Mouse (Mus musculus): ENCODE measurements at regions not wholly inside any gene's neighbourhood (a gene's known extent, or its start where the extent isn't known, plus 50 kb on each side); places are given as distances from the start of the nearest gene placed in this dataset.

- no peaks in the 10 kb centered on the region for H3K36me3 ChIP-seq (replicated peaks; ENCODE audit: control insufficient read depth, insufficient read depth, low read depth)
- no peak for DNase-seq (ENCODE audit: low read depth in 3 of 3, low spot score in 3 of 3)
These were observed 200.7 kb upstream of the Eif4g2 start for GRCm38 (mm10) chr7:111283411-111283955.

GRCm38 (mm10) chr7:111282314-111282713, 199.5 kb upstream of the Eif4g2 start:
- ATAC-seq (ENCODE audit: insufficient read depth) = no peak
- H3K27ac ChIP-seq = no peak overlapping the region
- H3K9me3 ChIP-seq (ENCODE audit: control insufficient read depth, low read length) = no peaks in the 10 kb centered on the region
- TF ChIP-seq EP300 (IDR thresholded peaks at IDR 0.05; ENCODE audit: low read depth) = no peak
- TF ChIP-seq CTCF (IDR thresholded peaks at IDR 0.05; ENCODE audit: low read depth) = no peak
- no peak overlapping the region for H3K4me2 ChIP-seq (ENCODE audit: low read depth)
- H3K4me1 ChIP-seq (replicated peaks; ENCODE audit: control insufficient read depth in 2 of 2, insufficient read depth in 2 of 2, low read length in 1 of 2) = no peaks in the 10 kb centered on the region
- H3K4me3 ChIP-seq (ENCODE audit: insufficient read depth in 1 of 2, low read depth in 2 of 2, low read length in 2 of 2) = no peak overlapping the region
- no peak for DNase-seq (ENCODE audit: low read depth in 3 of 3, low spot score in 3 of 3)
- WGBS (ENCODE audit: insufficient replicate concordance) = 52% methylated on average over 8 of the region's 8 CpGs
- no peaks in the 10 kb centered on the region for H3K36me3 ChIP-seq (replicated peaks; ENCODE audit: control insufficient read depth, insufficient read depth, low read depth)
- no peaks in the 10 kb centered on the region for H3K27me3 ChIP-seq (ENCODE audit: control insufficient read depth, insufficient read depth, low read length)
- no peak overlapping the region for H3K9ac ChIP-seq (replicated peaks)

More at GRCm38 (mm10) chr7:111283411-111283955, 200.7 kb upstream of the Eif4g2 start:
- WGBS (ENCODE audit: insufficient replicate concordance) = 61% methylated on average over 13 of the region's 13 CpGs
- TF ChIP-seq CTCF (IDR thresholded peaks at IDR 0.05; ENCODE audit: low read depth) (no peak), EP300 (IDR thresholded peaks at IDR 0.05; ENCODE audit: low read depth) (no peak)
- Histone ChIP-seq H3K9me3 (ENCODE audit: control insufficient read depth, low read length) (no peaks in the 10 kb centered on the region), H3K27ac (no peak overlapping the region), H3K4me2 (ENCODE audit: low read depth) (no peak overlapping the region), H3K9ac (replicated peaks) (no peak overlapping the region), H3K4me3 (ENCODE audit: insufficient read depth in 1 of 2, low read depth in 2 of 2, low read length in 2 of 2) (no peak overlapping the region), H3K4me1 (replicated peaks; ENCODE audit: control insufficient read depth in 2 of 2, insufficient read depth in 2 of 2, low read length in 1 of 2) (no peaks in the 10 kb centered on the region), H3K27me3 (ENCODE audit: control insufficient read depth, insufficient read depth, low read length) (no peaks in the 10 kb centered on the region)
- ATAC-seq (ENCODE audit: insufficient read depth) = no peak

GRCm38 (mm10) chr7:111277703-111278102, 194.9 kb upstream of the Eif4g2 start:
- Histone ChIP-seq H3K4me3 (ENCODE audit: insufficient read depth in 1 of 2, low read depth in 2 of 2, low read length in 2 of 2) (no peak overlapping the region), H3K9ac (replicated peaks) (no peak overlapping the region), H3K9me3 (ENCODE audit: control insufficient read depth, low read length) (no peaks in the 10 kb centered on the region), H3K27ac (no peak overlapping the region), H3K36me3 (replicated peaks; ENCODE audit: control insufficient read depth, insufficient read depth, low read depth) (no peaks in the 10 kb centered on the region), H3K27me3 (ENCODE audit: control insufficient read depth, insufficient read depth, low read length) (no peaks in the 10 kb centered on the region), H3K4me2 (ENCODE audit: low read depth) (no peak overlapping the region), H3K4me1 (replicated peaks; ENCODE audit: control insufficient read depth in 2 of 2, insufficient read depth in 2 of 2, low read length in 1 of 2) (no peaks in the 10 kb centered on the region)
- WGBS (ENCODE audit: insufficient replicate concordance) = 47% methylated on average over 3 of the region's 3 CpGs
- ATAC-seq (ENCODE audit: insufficient read depth) (no peak), DNase-seq (ENCODE audit: low read depth in 3 of 3, low spot score in 3 of 3) (no peak)
- TF ChIP-seq EP300 (IDR thresholded peaks at IDR 0.05; ENCODE audit: low read depth) (no peak), CTCF (IDR thresholded peaks at IDR 0.05; ENCODE audit: low read depth) (no peak)

- Histone ChIP-seq H3K4me2 (ENCODE audit: low read depth) (no peak overlapping the region), H3K9ac (replicated peaks) (no peak overlapping the region), H3K27ac (no peak overlapping the region), H3K27me3 (ENCODE audit: control insufficient read depth, insufficient read depth, low read length) (no peaks in the 10 kb centered on the region), H3K36me3 (replicated peaks; ENCODE audit: control insufficient read depth, insufficient read depth, low read depth) (no peaks in the 10 kb centered on the region), H3K4me3 (ENCODE audit: insufficient read depth in 1 of 2, low read depth in 2 of 2, low read length in 2 of 2) (no peak overlapping the region), H3K4me1 (replicated peaks; ENCODE audit: control insufficient read depth in 2 of 2, insufficient read depth in 2 of 2, low read length in 1 of 2) (no peaks in the 10 kb centered on the region), H3K9me3 (ENCODE audit: control insufficient read depth, low read length) (no peaks in the 10 kb centered on the region)
- 70% methylated on average over 5 of the region's 5 CpGs for WGBS (ENCODE audit: insufficient replicate concordance)
- ATAC-seq (ENCODE audit: insufficient read depth) (no peak), DNase-seq (ENCODE audit: low read depth in 3 of 3, low spot score in 3 of 3) (no peak)
- no peak for TF ChIP-seq EP300 (IDR thresholded peaks at IDR 0.05; ENCODE audit: low read depth)
- no peak for TF ChIP-seq CTCF (IDR thresholded peaks at IDR 0.05; ENCODE audit: low read depth)
These were observed 191.0 kb upstream of the Eif4g2 start for GRCm38 (mm10) chr7:111273839-111274238.

- Histone ChIP-seq H3K9me3 (ENCODE audit: control insufficient read depth, low read length) (no peaks in the 10 kb centered on the region), H3K4me1 (replicated peaks; ENCODE audit: control insufficient read depth in 2 of 2, insufficient read depth in 2 of 2, low read length in 1 of 2) (no peaks in the 10 kb centered on the region), H3K27ac (no peak overlapping the region), H3K4me3 (ENCODE audit: insufficient read depth in 1 of 2, low read depth in 2 of 2, low read length in 2 of 2) (no peak overlapping the region), H3K9ac (replicated peaks) (no peak overlapping the region), H3K36me3 (replicated peaks; ENCODE audit: control insufficient read depth, insufficient read depth, low read depth) (no peaks in the 10 kb centered on the region), H3K27me3 (ENCODE audit: control insufficient read depth, insufficient read depth, low read length) (no peaks in the 10 kb centered on the region), H3K4me2 (ENCODE audit: low read depth) (no peak overlapping the region)
- TF ChIP-seq EP300 (IDR thresholded peaks at IDR 0.05; ENCODE audit: low read depth) (no peak), CTCF (IDR thresholded peaks at IDR 0.05; ENCODE audit: low read depth) (no peak)
- WGBS (ENCODE audit: insufficient replicate concordance) = 62% methylated on average over 4 of the region's 4 CpGs
- no peak for DNase-seq (ENCODE audit: low read depth in 3 of 3, low spot score in 3 of 3)
- ATAC-seq (ENCODE audit: insufficient read depth) = no peak
These were observed 188.0 kb upstream of the Eif4g2 start for GRCm38 (mm10) chr7:111270874-111271273.

Measured in liver, embryonic 14.5 days (tissue).